Mouse (Mus musculus) neural tube, embryonic 11.5 days (tissue): ENCODE measurements around the gene Mllt1. TPM values are rescaled to one million over a fixed set of nuclear protein-coding genes. Genes with fewer than 3 reads are reported as not detected.

ENCODE experiments used
- ATAC-seq: fragments of 200-750 bp; cut with Nextera tagmentation; 2 replicates; pipeline ENCODE4 v1.8.0; 2017; ENCODE audit warnings: moderate number of reproducible peaks, mild to moderate bottlenecking, moderate TSS enrichment, moderate library complexity; ENCODE audit not compliant: insufficient read depth, low FRiP score, low TSS enrichment
- DNase-seq: peaks from one replicate; pipeline ENCODE4 v3.0.0-alpha.2; 2015; ENCODE audit warnings: low spot score
- H3K27ac ChIP-seq: fragments of 300-500 bp; sonication (generic); 2 replicates; pipeline ENCODE4 v1.5.1; 2014; ENCODE audit warnings: low read depth, mild to moderate bottlenecking, low read length
- H3K27me3 ChIP-seq: fragments of 300-500 bp; sonication (generic); 2 replicates; pipeline ENCODE4 v1.6.1; 2014; ENCODE audit warnings: mild to moderate bottlenecking, low read length, mixed read lengths; ENCODE audit not compliant: control insufficient read depth, insufficient read depth
- H3K36me3 ChIP-seq: fragments of 300-500 bp; sonication (generic); 2 replicates; pipeline ENCODE4 v1.6.1; 2014; ENCODE audit warnings: mild to moderate bottlenecking, low read length, moderate library complexity, mixed read lengths; ENCODE audit not compliant: control insufficient read depth, insufficient read depth
- H3K4me1 ChIP-seq: fragments of 300-500 bp; sonication (generic); 2 replicates; pipeline ENCODE4 v1.6.1; 2014; ENCODE audit warnings: low read length, mixed read lengths; ENCODE audit not compliant: control insufficient read depth, insufficient read depth
- H3K4me2 ChIP-seq: fragments of 300-500 bp; sonication (generic); 2 replicates; pipeline ENCODE4 v1.6.1; 2014; ENCODE audit warnings: low read depth, mild to moderate bottlenecking, moderate library complexity
- H3K4me3 ChIP-seq: fragments of 300-500 bp; sonication (generic); 2 replicates; pipeline ENCODE4 v1.5.1; 2014; ENCODE audit warnings: low read depth, low read length
- H3K9ac ChIP-seq: fragments of 300-500 bp; sonication (generic); 2 replicates; pipeline ENCODE4 v1.6.1; 2014; ENCODE audit warnings: mild to moderate bottlenecking, low read length
- H3K9me3 ChIP-seq: fragments of 300-500 bp; sonication (generic); 2 replicates; pipeline ENCODE4 v1.6.1; 2016; ENCODE audit warnings: low read length; ENCODE audit not compliant: control insufficient read depth
- WGBS: fragments of 180-500 bp; shearing (Covaris S2); extraction: QIAGEN DNeasy Blood & Tissue Kit; methylation state at CpG from one replicate; pipeline ENCODE4 v1.1.7; 2014; 5-methylcytosine and 5-hydroxymethylcytosine counted together
- polyA plus RNA-seq: library from polyadenylated mRNA; unstranded; fragments of >200 nt; fragmentation: Nextera tagmentation; extraction: Ambion mirVana; gene quantifications from 2 replicates; pipeline ENCODE4 v1.2.1, GENCODE M21; 2014

The Mllt1 gene
- 31.2 and 36.4 TPM in 2 replicates for polyA plus RNA-seq

DNA sequence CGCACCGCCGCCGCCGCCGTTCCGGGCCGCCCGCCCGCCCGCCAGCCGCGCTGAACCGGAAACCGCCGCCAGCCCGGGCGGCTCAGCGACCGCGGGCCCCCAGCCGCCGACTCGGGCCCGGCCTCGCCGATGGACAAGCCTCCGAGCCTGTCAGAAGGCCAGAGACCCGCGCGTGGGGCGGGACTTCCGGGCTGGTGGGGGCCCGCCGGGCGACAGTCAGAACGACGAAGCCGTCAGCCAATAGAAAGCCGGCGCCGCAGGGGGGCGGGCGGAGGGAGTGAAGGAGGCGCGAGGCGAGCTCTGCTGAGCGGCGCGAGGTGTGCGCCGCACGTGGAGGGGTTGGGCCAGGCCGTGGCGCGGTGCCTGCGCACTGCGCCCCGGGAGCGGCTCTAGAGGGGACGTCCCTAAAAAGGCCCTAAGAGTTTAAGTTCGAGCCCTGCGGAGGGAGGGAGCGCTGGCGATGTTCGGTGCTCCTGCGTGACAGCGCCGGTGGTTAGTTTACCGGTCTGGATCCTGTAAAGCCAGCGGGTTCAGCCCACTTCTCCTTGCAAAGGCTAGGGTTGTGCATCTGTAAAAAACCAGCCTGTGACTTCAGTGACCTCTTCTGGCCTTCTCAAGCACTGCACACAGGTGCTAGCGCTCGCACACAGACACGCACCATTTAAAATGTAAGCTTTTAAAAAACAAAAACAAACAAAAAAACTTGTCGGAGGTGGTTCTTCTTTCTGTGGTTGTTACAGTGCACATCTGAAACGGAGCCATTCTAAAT, at the start of gene Mllt1:
Gene Mllt1, minus strand, starts transcription at position 53 of the 769 bp plus-strand sequence.
- H3K4me1 ChIP-seq, result peaks cover 14% of the 10 kb centered on the region
- peak; percentile 100 for DNase-seq
- WGBS, result 3% methylated on average over 69 of the region's 76 CpGs
- H3K27ac ChIP-seq, result peak within 1 kb of the TSS; percentile 73
- H3K4me3 ChIP-seq, result peak within 1 kb of the TSS; percentile 91
- H3K9me3 ChIP-seq, result no peaks in the 10 kb centered on the region
- H3K36me3 ChIP-seq, result no peaks in the 10 kb centered on the region
- H3K4me2 ChIP-seq, result peak within 1 kb of the TSS; percentile 93
- no peaks in the 10 kb centered on the region for H3K27me3 ChIP-seq
- peak; percentile 98 for ATAC-seq
- H3K9ac ChIP-seq, result peak within 1 kb of the TSS; percentile 94

DNA sequence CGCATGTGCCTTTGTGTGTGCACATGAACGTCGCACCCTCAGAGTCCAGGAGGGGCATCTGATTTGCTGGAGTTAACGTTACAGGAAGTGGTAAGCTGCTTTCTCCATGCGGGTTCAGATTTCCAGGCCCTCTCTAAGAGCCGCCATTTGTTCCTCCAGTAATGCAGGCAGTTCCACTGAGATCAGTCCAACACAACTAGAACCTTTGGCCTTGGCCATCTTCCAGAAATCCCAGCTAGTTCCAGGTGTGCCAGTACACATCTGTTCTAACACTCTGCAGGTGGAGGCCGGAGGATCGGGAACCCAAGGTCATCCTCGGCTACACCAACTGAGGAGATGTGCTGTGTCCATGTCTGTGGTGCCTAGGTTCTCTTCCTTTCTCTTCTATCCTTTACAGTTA, 49.7 kb upstream of the Mllt1 start:
- Histone ChIP-seq H3K4me2 (no peak overlapping the region), H3K4me3 (no peak overlapping the region), H3K9me3 (no peaks in the 10 kb centered on the region), H3K4me1 (no peaks in the 10 kb centered on the region), H3K36me3 (no peaks in the 10 kb centered on the region), H3K27me3 (no peaks in the 10 kb centered on the region), H3K9ac (no peak overlapping the region), H3K27ac (no peak overlapping the region)
- DNase-seq (no peak), ATAC-seq (no peak)
- 85% methylated on average over 9 of the region's 9 CpGs for WGBS

DNA sequence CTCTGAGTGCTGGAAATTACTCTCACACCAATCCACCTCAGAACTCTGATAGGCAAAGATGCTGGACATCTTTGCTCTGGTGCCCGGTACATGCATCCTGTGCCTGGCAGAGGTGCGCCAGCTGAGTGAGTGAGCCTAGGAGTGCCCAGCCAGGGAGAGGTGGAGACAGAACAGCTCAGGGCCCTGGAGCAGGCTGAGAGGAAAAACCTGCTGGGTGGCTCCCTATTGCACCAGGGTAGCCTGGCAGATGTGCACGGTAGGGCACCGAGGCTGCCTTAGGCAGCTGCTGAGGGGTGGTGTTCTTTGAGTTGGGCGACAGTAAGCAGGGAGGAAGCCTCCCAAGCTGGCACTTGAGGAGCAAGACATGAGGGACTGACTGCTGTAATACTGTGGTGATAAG, 46.8 kb upstream of the Mllt1 start, which contains the start of gene Acer1:
Gene Acer1, minus strand, starts transcription at position 114 of the 400 bp plus-strand sequence.
- H3K27ac ChIP-seq, result no peak within 1 kb of the TSS
- ATAC-seq (no peak), DNase-seq (no peak)
- 79% methylated on average over 5 of the region's 5 CpGs for WGBS
- no peaks in the 10 kb centered on the region for H3K4me1 ChIP-seq
- H3K9me3 ChIP-seq, result no peaks in the 10 kb centered on the region
- H3K9ac ChIP-seq, result no peak within 1 kb of the TSS
- no peak within 1 kb of the TSS for H3K4me3 ChIP-seq
- H3K4me2 ChIP-seq, result no peak within 1 kb of the TSS
- no peaks in the 10 kb centered on the region for H3K27me3 ChIP-seq
- H3K36me3 ChIP-seq, result no peaks in the 10 kb centered on the region

DNA sequence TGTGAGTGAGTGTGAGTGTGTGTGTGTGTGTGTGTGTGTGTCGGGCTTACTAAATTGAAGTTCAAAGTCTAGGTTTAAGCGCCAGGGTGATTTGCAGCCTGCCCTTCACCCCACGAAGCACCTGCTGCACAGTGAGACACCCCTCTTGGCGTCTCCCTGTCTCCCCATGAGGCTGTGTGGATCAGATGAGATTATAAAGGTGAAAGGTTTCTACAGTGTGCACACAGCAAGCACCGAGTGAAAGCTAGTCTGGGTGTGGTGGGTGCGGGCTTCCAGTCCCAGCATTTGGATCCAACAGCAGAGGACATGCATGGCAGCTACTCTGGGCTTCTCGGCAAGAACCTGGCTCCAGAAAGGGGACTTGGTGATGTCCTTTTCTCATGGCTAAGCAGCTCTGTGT, 45.8 kb upstream of the Mllt1 start:
- DNase-seq, result no peak
- H3K4me3 ChIP-seq, result no peak overlapping the region
- no peak overlapping the region for H3K9ac ChIP-seq
- 74% methylated on average over 7 of the region's 7 CpGs for WGBS
- H3K4me2 ChIP-seq, result no peak overlapping the region
- no peaks in the 10 kb centered on the region for H3K27me3 ChIP-seq
- H3K4me1 ChIP-seq, result no peaks in the 10 kb centered on the region
- no peaks in the 10 kb centered on the region for H3K9me3 ChIP-seq
- no peak overlapping the region for H3K27ac ChIP-seq
- ATAC-seq, result no peak
- H3K36me3 ChIP-seq, result no peaks in the 10 kb centered on the region

DNA sequence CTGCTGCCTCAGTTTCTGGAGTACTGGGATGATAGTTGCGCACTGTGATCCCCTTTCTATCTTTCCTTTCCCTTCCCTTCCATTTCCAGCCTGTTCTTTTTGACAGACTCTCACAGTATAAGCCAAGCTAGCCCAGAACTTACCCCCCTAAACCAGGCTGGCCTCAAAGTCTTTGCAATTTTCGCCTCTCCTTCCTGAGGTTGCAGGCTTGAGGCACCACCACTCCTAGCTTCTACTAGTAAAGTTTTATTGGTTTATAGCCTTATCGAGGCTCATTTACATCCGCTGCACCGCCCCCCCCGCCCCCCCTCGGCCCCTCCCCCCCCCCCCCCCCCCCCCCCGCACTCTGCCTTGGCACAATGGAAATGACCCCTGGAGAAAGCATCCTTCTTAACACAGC, 44.3 kb upstream of the Mllt1 start:
- H3K4me3 ChIP-seq, result no peak overlapping the region
- no peaks in the 10 kb centered on the region for H3K27me3 ChIP-seq
- DNase-seq, result no peak
- 13% methylated on average over 7 of the region's 8 CpGs for WGBS
- H3K4me1 ChIP-seq, result no peaks in the 10 kb centered on the region
- H3K9me3 ChIP-seq, result no peaks in the 10 kb centered on the region
- no peak overlapping the region for H3K27ac ChIP-seq
- H3K4me2 ChIP-seq, result no peak overlapping the region
- no peak overlapping the region for H3K9ac ChIP-seq
- no peaks in the 10 kb centered on the region for H3K36me3 ChIP-seq
- ATAC-seq, result no peak

DNA sequence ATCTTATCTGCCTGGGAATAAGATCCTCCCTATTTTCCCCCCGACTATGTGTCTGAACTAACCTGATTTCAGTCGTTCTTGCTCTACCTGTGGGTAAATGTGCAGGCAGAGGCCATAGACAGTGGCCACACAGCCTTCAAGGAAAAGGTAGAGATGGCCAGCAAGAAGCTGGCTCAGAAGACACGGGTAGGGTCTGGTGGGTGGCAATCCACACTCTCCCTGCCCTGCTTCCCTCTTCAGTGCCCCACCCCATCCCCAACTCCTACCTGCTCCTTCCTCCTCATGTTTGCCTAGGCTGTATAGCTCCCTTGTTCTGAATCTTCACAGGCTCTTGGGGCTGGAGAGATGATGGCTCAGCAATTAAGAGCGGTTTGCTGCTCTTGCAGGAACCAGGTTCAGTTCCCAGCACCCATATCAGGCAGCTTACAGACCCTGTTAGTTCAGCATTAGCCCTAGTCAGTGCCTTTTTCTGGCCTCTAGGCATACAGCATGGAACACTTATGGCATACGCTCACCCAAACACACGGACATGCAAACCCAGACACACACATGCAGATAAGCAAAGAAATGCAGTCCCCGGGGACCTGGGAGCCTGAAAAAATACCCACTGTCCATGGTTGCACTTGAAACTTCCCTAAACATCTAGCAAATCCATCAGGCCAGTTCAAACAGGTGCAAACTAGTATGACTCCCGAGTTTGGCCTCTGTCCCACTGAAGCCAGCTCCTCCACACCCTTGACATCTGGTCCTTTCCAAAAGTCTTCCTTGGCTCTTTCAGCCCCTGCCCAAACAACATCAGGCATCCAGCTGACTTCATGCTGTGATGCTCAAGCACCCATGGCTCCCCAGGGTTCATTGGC, 41.5 kb upstream of the Mllt1 start:
- Histone ChIP-seq H3K27me3 (no peaks in the 10 kb centered on the region), H3K4me1 (no peaks in the 10 kb centered on the region), H3K9me3 (no peaks in the 10 kb centered on the region), H3K27ac (no peak overlapping the region), H3K4me3 (no peak overlapping the region), H3K4me2 (no peak overlapping the region), H3K9ac (no peak overlapping the region), H3K36me3 (no peaks in the 10 kb centered on the region)
- WGBS, result 86% methylated on average over 8 of the region's 8 CpGs
- DNase-seq, result no peak
- ATAC-seq, result no peak

DNA sequence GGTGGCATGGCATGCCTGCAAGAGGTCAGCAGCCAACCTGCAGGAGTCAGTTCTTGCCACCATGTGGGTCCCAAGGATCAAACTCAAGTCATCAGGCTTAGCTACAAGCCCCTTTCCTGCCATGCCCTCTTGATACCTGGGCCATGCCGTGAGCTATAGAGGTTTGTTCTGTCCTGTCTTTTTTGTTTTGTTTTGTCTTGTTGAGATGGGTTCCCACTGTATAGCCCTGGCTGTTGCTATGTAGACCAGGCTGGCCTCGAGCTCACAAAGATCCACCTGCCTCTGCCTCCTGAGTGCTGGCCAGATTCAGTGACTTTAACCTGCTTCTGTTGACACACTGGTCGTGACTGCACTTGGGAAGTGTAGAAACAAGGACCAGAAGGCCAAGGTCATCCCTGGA, 40.2 kb upstream of the Mllt1 start:
- WGBS, result 78% methylated on average over 3 of the region's 3 CpGs
- no peak overlapping the region for H3K9ac ChIP-seq
- no peak for ATAC-seq

DNA sequence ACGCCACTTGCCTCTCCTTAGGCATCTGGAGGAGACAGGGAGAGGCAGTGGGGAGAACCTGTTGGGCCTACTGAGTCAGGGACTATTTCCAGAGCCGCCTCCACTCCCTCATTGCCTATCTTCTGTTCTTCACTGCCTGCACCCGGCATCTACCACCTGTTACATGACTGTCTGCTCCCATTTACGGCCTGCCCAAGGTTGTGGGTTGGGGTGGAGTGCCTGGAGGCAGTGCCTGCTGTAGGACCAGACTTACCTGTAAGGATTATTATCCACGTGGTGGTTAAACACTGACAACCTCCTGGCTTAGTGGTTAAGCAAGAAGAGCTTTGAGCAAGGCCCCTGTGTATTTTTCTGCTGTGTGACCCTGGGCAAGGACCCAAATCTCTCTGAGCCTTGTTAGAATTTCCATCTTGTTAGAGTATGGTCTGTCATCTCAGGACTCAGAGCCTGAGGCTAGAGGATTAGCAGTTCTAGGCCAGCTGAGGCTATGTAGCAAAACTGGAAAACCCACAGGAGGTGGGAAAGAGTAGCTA, 39.6 kb upstream of the Mllt1 start:
- WGBS, result 80% methylated on average over 5 of the region's 5 CpGs
- H3K4me2 ChIP-seq, result no peak overlapping the region
- H3K4me3 ChIP-seq, result no peak overlapping the region
- H3K9ac ChIP-seq, result no peak overlapping the region
- no peaks in the 10 kb centered on the region for H3K36me3 ChIP-seq
- H3K9me3 ChIP-seq, result no peaks in the 10 kb centered on the region
- H3K27me3 ChIP-seq, result no peaks in the 10 kb centered on the region
- DNase-seq (no peak), ATAC-seq (no peak)
- H3K27ac ChIP-seq, result no peak overlapping the region
- no peaks in the 10 kb centered on the region for H3K4me1 ChIP-seq

More for the DNA sequence above, 40.2 kb upstream of the Mllt1 start:
- no peak overlapping the region for H3K4me2 ChIP-seq
- H3K36me3 ChIP-seq, result no peaks in the 10 kb centered on the region
- DNase-seq, result no peak
- no peaks in the 10 kb centered on the region for H3K27me3 ChIP-seq
- no peaks in the 10 kb centered on the region for H3K4me1 ChIP-seq
- no peak overlapping the region for H3K4me3 ChIP-seq
- no peaks in the 10 kb centered on the region for H3K9me3 ChIP-seq
- H3K27ac ChIP-seq, result no peak overlapping the region
